Mouse (Mus musculus) ES-E14 (cell line): ENCODE measurements around the gene Zcchc8.

ENCODE experiments used
- CHD2 ChIP-seq: IDR thresholded peaks from 2 replicates; pipeline ENCODE4 v1.6.1; 2014; ENCODE audit warnings: mild to moderate bottlenecking, low read depth, low read length, inconsistent platforms
- MAFK ChIP-seq: IDR thresholded peaks from 2 replicates; pipeline ENCODE4 v1.6.1; 2014; ENCODE audit warnings: mild to moderate bottlenecking, low read depth, low read length, inconsistent platforms; ENCODE audit not compliant: insufficient read depth

DNA sequence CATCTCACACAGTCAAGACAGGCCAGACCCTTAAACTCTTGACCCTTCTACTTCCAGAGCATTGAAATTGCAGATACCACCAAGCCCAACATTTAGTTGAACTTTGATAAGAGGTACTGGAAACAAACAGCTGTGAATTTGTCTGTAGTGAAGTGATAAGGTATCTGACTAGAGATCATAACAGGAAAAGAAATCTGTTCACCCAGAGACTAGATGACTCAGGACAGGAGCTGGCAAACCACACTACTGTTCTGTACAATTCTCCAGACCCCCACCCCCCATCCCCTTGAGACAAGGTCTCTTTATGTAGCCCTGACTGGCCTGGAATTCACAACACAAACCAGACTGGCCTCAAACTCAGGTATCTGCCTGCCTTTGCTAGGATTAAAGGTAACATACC lies 25.4 kb upstream of the Zcchc8 start:
- TF ChIP-seq CHD2 (no peak), MAFK (no peak)
